Mouse (Mus musculus) megakaryocyte, embryonic 14.5 days (primary cell): ENCODE results near the gene Kiss1.

Experiments used
- FLI1 ChIP-seq: IDR thresholded peaks from 2 replicates; pipeline ENCODE4 v1.6.1; 2012; ENCODE audit warnings: low read length, inconsistent platforms, mixed read lengths
- GATA1 ChIP-seq: IDR thresholded peaks from 3 replicates; pipeline ENCODE4 v1.6.1; 2012; ENCODE audit warnings: mixed read lengths, low read length, inconsistent platforms, borderline replicate concordance

DNA sequence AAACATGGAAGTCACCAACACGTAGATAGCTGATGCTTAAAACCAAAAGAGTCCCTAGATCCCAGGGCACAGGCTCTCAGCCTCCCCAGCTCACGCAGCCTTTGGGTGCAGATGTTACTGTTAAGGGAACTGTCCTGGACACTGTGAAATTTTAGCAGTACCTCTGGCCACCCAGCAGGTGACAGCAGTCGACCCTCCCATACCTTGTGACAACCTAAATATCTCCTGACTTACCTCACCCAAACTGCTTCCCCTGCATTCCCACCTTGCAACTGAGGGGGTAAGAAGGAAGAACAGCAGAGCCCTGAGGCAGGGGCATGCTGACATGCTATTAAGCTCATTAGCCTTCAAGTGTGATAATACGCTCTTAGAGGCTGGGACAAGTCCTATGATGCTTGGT, 10.4 kb upstream of the Kiss1 start:
- no peak for TF ChIP-seq GATA1
- no peak for TF ChIP-seq FLI1
